Mouse (Mus musculus) mammary gland, adult 2 months (tissue): ENCODE data around the gene Lce1d. TPM values are rescaled to one million over a fixed set of nuclear protein-coding genes. Genes with fewer than 3 reads are reported as not detected.

ENCODE experiments used
- polyA plus RNA-seq: library from polyadenylated mRNA; depleted of rRNA; stranded (reverse); fragments of >200 nt; gene quantifications from 2 replicates; pipeline ENCODE4 v1.2.3, GENCODE M21; 2012; ENCODE audit warnings: low replicate concordance; rRNA removed

Lce1d gene
- polyA plus RNA-seq: 0.31 and 3.0 TPM in 2 replicates

DNA sequence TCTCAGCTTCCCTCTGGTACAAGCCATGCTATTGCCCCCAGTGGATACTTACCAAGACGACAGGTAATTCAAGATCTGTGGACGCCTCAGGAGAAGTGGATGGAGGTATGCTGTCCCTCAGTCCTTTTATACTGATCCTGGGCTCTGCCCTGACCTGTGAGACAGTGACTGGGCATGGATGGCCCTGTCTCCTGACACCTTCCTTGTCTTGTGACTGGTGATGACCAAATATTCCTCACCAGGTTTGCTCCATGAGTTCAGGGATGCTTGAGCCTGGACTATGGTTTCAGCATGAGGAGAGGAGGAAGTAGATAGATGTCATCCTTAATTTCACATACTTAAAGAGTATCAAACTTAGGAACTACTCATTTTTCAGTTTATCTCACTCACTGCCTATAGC lies at the start of gene Lce1d:
Gene Lce1d (minus strand): TSS at position 101 of the 400 bp plus-strand sequence.

DNA sequence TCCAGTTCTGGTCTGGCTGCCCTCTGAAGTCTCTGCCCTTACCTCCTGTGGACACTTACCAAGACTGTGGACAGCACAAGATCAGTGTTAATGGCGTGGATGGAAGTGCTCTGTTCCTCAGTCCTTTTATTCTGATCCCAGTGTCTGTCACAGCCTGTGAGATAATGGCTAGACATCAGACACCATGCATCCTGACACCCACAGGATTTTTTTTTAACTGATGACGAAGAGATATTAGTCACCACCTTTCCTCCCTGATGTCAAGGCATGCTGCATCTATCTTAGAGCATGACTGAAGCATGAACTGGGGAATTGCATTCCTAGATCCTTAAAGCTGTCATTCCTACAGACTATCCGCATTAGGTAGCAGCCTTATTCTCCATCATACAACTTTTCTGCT lies 33.2 kb upstream of the Lce1d start, which contains the start of gene Lce1f:
Gene Lce1f (minus strand): TSS at position 101 of the 400 bp plus-strand sequence.

DNA sequence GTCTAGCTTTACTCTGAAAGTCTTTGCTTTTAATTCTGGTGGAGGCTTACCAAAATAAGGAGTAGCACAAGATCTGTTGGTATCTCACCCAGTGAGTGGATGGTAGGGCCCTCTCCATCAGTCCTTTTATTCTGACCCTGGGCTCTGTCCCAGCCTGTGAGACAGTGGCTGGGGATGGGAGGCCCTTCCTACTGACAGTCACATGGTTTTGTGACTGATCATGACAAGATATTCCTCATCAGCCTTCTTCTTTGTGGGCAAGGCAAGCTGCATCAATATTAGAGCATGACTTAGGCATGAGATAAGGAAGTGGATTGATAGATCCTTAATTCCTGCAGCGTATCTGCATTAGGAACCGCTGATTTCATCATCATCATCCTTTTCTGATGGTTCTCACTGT lies 22.0 kb upstream of the Lce1d start, which contains the start of gene Lce1e:
Gene Lce1e (minus strand): TSS at position 101 of the 400 bp plus-strand sequence.

DNA sequence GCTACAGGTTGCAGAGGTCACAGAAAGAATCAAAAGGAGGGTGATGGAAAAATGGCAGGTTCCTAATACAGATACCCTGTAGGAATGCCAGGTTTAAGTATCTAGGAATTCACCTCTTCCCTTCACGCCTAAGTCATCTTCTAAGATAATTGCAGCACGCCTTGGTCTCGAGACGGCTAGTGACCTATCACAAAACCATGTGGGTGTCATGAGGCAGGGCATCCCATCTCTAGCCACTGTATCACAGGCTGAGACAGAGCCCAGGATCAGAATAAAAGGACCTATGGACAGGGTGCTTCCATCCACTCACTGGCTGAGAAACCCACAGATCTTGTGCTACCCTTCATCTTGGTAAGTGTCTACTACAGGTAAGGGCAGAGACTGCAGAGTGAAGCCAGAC lies 8.1 kb downstream of the Lce1d start, which contains the start of gene Lce1c:
Gene Lce1c (plus strand): TSS at position 301 of the 400 bp plus-strand sequence.

DNA sequence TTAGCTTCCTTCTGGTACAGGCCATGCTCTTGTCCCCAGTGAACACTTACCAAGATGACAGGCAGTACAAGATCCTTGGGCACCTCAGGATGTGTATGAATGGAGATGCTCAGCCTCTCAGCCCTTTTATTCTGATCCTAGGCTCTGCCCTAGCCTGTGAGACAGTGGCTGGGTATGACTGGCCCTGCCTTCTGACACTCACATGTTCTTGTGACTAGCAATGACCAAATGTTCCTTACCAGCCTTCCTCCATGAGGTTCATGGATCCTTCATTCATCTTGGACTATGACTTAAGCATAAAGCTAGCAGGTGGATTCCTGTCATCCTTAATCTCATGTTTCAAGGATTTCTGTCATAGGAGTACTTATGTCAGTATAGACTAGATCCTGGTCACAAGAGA lies 16.8 kb downstream of the Lce1d start, which contains the start of gene Lce1a2:
Gene Lce1a2 (minus strand): TSS at position 101 of the 400 bp plus-strand sequence.

DNA sequence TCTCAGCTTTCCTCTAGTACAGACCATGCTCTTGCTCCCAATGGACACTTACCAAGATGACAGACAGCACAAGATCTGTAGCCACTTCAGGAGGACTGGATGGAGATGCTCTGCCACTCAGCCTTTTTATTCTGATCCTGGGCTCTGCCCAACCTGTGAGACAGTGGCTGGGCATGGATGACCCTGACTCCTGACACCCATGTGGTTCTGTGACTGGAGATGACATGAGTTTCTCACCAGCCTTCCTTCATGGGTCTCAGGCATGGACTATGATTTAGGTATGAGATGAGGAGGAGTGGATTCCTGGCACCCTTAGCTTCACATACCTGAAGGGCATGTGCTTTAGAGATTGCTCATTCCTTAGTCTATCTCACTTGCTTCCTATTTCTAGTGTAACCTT lies 30.2 kb downstream of the Lce1d start, which contains the start of gene Lce1b:
Gene Lce1b (minus strand): TSS at position 101 of the 400 bp plus-strand sequence.

DNA sequence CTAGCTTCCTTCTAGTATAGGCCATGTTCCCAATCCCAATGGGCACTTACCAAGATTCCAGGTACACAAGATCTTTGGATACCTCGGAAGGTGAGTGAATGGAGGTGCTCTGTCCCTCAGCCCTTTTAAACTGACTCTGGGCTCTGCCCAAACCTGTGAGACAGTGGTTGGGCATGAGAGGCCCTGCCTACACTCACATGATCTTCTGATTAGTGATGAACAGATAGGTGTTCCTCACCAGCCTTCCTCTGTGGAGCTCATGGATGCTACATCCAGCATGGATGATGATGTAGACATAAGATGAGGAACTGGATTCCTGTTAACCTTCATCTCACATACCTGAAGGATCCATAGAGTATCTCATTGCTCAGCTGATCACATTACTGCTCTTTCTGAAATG lies 38.8 kb downstream of the Lce1d start, which contains the start of gene Lce1a1:
Gene Lce1a1 (minus strand): TSS at position 101 of the 400 bp plus-strand sequence.

Other genes starting within 250 kb of the Lce1d start
- not detected in 2 replicates for gene Sprr1b, start 248.4 kb downstream of the Lce1d start, polyA plus RNA-seq
- gene Sprr3, start 228.5 kb downstream of the Lce1d start, polyA plus RNA-seq: not detected in 2 replicates
- gene Sprr1a, start 201.3 kb downstream of the Lce1d start, polyA plus RNA-seq: 24.1 and 25.4 TPM in 2 replicates
- gene Sprr4, start 186.7 kb downstream of the Lce1d start, polyA plus RNA-seq: not detected in 2 replicates
- 5.7 TPM in 1 of 2 replicates, not detected in the other for gene 2310046K23Rik, start 152.7 kb downstream of the Lce1d start, polyA plus RNA-seq
- gene Ivl, start 113.5 kb downstream of the Lce1d start, polyA plus RNA-seq: 1.4 TPM in 1 of 2 replicates, not detected in the other
- 0.24 TPM in 1 of 2 replicates, not detected in the other for gene Smcp, start 98.2 kb downstream of the Lce1d start, polyA plus RNA-seq
- gene 2210017I01Rik, start 79.7 kb downstream of the Lce1d start, polyA plus RNA-seq: 0.20 TPM in 1 of 2 replicates, not detected in the other
- 0.66 and 1.3 TPM in 2 replicates for gene Lce6a, start 65.5 kb downstream of the Lce1d start, polyA plus RNA-seq
- 0.86 and 4.6 TPM in 2 replicates for gene Lce1a1, start 38.9 kb downstream of the Lce1d start, polyA plus RNA-seq
- 1.4 and 8.5 TPM in 2 replicates for gene Lce1b, start 30.3 kb downstream of the Lce1d start, polyA plus RNA-seq
- gene Lce1a2, start 16.9 kb downstream of the Lce1d start, polyA plus RNA-seq: 0.92 and 8.4 TPM in 2 replicates
- gene Lce1c, start 8.0 kb downstream of the Lce1d start, polyA plus RNA-seq: 1.2 and 5.9 TPM in 2 replicates
- gene Lce1e, start 21.9 kb upstream of the Lce1d start, polyA plus RNA-seq: 0.93 TPM in 1 of 2 replicates, not detected in the other
- 0.91 TPM in 1 of 2 replicates, not detected in the other for gene Lce1f, start 33.1 kb upstream of the Lce1d start, polyA plus RNA-seq
- gene Gm38119, start 51.9 kb upstream of the Lce1d start, polyA plus RNA-seq: not detected in 2 replicates
- not detected in 2 replicates for gene Lce1g, start 65.1 kb upstream of the Lce1d start, polyA plus RNA-seq
- 0.22 and 0.56 TPM in 2 replicates for gene Lce1h, start 77.9 kb upstream of the Lce1d start, polyA plus RNA-seq
- 1.3 TPM in 1 of 2 replicates, not detected in the other for gene Lce1i, start 91.7 kb upstream of the Lce1d start, polyA plus RNA-seq
- gene Lce1j, start 103.3 kb upstream of the Lce1d start, polyA plus RNA-seq: 0.95 TPM in 1 of 2 replicates, not detected in the other
- 0.76 TPM in 1 of 2 replicates, not detected in the other for gene Lce1k, start 120.7 kb upstream of the Lce1d start, polyA plus RNA-seq
- gene Kprp, start 140.0 kb upstream of the Lce1d start, polyA plus RNA-seq: 0.30 and 3.9 TPM in 2 replicates
- gene Lce1l, start 164.1 kb upstream of the Lce1d start, polyA plus RNA-seq: 5.9 TPM in 1 of 2 replicates, not detected in the other
- 0.25 and 9.0 TPM in 2 replicates for gene 2310050C09Rik, start 183.0 kb upstream of the Lce1d start, polyA plus RNA-seq
- gene Lce3a, start 239.0 kb upstream of the Lce1d start, polyA plus RNA-seq: not detected in 2 replicates
- gene Lce3b, start 245.8 kb upstream of the Lce1d start, polyA plus RNA-seq: not detected in 2 replicates